8 mouse cellular contexts compared by ENCODE assay signal in genomic region chr5:113280138-113280856, GRCm38 (mm10). TPM values are rescaled to one million over a fixed set of nuclear protein-coding genes. Genes with fewer than 3 reads are reported as not detected.
DNase-seq lines count a peak whose midpoint lies in the region; ATAC-seq lines count a peak whose summit lies in the region.

No protein-coding gene starts in this region.

- H3K9me3 ChIP-seq in forebrain, embryonic 15.5 days, result no peaks in the 10 kb centered on the region
- H3K9me3 ChIP-seq in midbrain, embryonic 10.5 days (replicated peaks), result no peaks in the 10 kb centered on the region

- peak overlapping the region; percentile 15; the same call in 1 of the 2 replicates for H3K4me3 ChIP-seq in forebrain, embryonic 15.5 days
- H3K4me3 ChIP-seq in midbrain, embryonic 10.5 days, result peak overlapping the region; percentile 63

- no peaks in the 10 kb centered on the region for H3K27me3 ChIP-seq in forebrain, embryonic 15.5 days
- peaks cover 11% of the 10 kb centered on the region for H3K27me3 ChIP-seq in midbrain, embryonic 10.5 days (ENCODE audit: low read depth, poor library complexity, severe bottlenecking)

- intact Hi-C loops in left cerebral cortex, postnatal 4 days (cut with DNase I), result no loop called here

- H3K27ac ChIP-seq in forebrain, embryonic 15.5 days (replicated peaks), result no peak overlapping the region
- H3K27ac ChIP-seq in midbrain, embryonic 10.5 days (replicated peaks), result peak overlapping the region; percentile 85

- peaks cover 9% of the 10 kb centered on the region for H3K36me3 ChIP-seq in forebrain, embryonic 15.5 days
- peaks cover 38% of the 10 kb centered on the region for H3K36me3 ChIP-seq in midbrain, embryonic 10.5 days

- peak; percentile 78 for DNase-seq in left cerebral cortex, postnatal 4 days
- DNase-seq in left cerebral cortex, adult 18-20 months (ENCODE audit: low spot score in 2 of 2), result no peak
- peak; percentile 73 for DNase-seq in large intestine, adult 2 months (ENCODE audit: low read depth, low spot score)
- peak; percentile 84 for DNase-seq in midbrain, embryonic 10.5 days (ENCODE audit: low spot score)
- no peak for DNase-seq in ovary, postnatal 36 days (ENCODE audit: low spot score)
- no peak for DNase-seq in thymus, postnatal 36 days
- DNase-seq in spleen, postnatal 36 days (ENCODE audit: low spot score in 2 of 2), result no peak

- no peaks in the 10 kb centered on the region for H3K4me1 ChIP-seq in forebrain, embryonic 15.5 days
- peaks cover 20% of the 10 kb centered on the region for H3K4me1 ChIP-seq in midbrain, embryonic 10.5 days

- 29% methylated on average over 15 of the region's 15 CpGs for WGBS in forebrain, embryonic 15.5 days
- 31% methylated on average over 15 of the region's 15 CpGs for WGBS in large intestine, adult 2 months
- 29% methylated on average over 15 of the region's 15 CpGs for WGBS in midbrain, embryonic 10.5 days

- H3K9ac ChIP-seq in forebrain, embryonic 15.5 days (replicated peaks), result no peak overlapping the region

- peak overlapping the region; percentile 22; the same call in 1 of the 2 replicates for H3K4me2 ChIP-seq in forebrain, embryonic 15.5 days (replicated peaks)

- peak; percentile 36; the same call in 1 of the 2 replicates for ATAC-seq in forebrain, embryonic 15.5 days (replicated peaks)

RNA-seq across cellular contexts. Expression of gene Sgsm1, which starts 30.3 kb away (rescaled TPM):
- total RNA-seq in left cerebral cortex, postnatal 4 days (2021), result 10 to 100 TPM; 67.4 to 74.9 TPM
- 100 to 1,000 TPM; 157 to 158 TPM for total RNA-seq in left cerebral cortex, adult 18-20 months (2021)
- 14.7 and 15.7 TPM in 2 replicates for polyA plus RNA-seq in forebrain, embryonic 15.5 days (2015; fragmentation: Nextera tagmentation; extraction: Ambion mirVana)
- 7.1 and 7.5 TPM in 2 replicates for polyA plus RNA-seq in large intestine, adult 2 months (2012; rRNA removed)
- 16.0 and 16.3 TPM in 2 replicates for polyA plus RNA-seq in midbrain, embryonic 10.5 days (2016; fragmentation: Nextera tagmentation; extraction: Ambion mirVana)

RNA-seq across cellular contexts. Expression of gene Tmem211, which starts 53.6 kb away (rescaled TPM):
- under 1 TPM in 1 of 2 experiments, not detected in 1; 0.18 TPM for total RNA-seq in left cerebral cortex, postnatal 4 days (2021)
- total RNA-seq in left cerebral cortex, adult 18-20 months (2021), result not detected
- polyA plus RNA-seq in forebrain, embryonic 15.5 days (2015; fragmentation: Nextera tagmentation; extraction: Ambion mirVana), result not detected in 2 replicates
- not detected in 2 replicates for polyA plus RNA-seq in large intestine, adult 2 months (2012; rRNA removed)
- 0.10 TPM in 1 of 2 replicates, not detected in the other for polyA plus RNA-seq in midbrain, embryonic 10.5 days (2016; fragmentation: Nextera tagmentation; extraction: Ambion mirVana)

RNA-seq across cellular contexts. Expression of gene 2900026A02Rik, which starts 59.3 kb away (rescaled TPM):
- total RNA-seq in left cerebral cortex, postnatal 4 days (2021), result 10 to 100 TPM; 40.1 to 41.4 TPM
- 10 to 100 TPM; 37.3 to 39.1 TPM for total RNA-seq in left cerebral cortex, adult 18-20 months (2021)
- polyA plus RNA-seq in forebrain, embryonic 15.5 days (2015; fragmentation: Nextera tagmentation; extraction: Ambion mirVana), result 4.4 and 4.9 TPM in 2 replicates
- 45.7 and 51.7 TPM in 2 replicates for polyA plus RNA-seq in large intestine, adult 2 months (2012; rRNA removed)
- 2.7 and 2.9 TPM in 2 replicates for polyA plus RNA-seq in midbrain, embryonic 10.5 days (2016; fragmentation: Nextera tagmentation; extraction: Ambion mirVana)

Comparison
In these comparisons a context has a peak if more than half of its experiments do, and no peak if none do; other contexts are left out.
1. DNase-seq: peak in left cerebral cortex, postnatal 4 days (single experiment), large intestine, adult 2 months (single experiment) and midbrain, embryonic 10.5 days (single experiment); none in left cerebral cortex, adult 18-20 months (0 of 2), ovary, postnatal 36 days (single experiment), thymus, postnatal 36 days (0 of 2) and spleen, postnatal 36 days (0 of 2).